Mouse (Mus musculus) midbrain, embryonic 11.5 days (tissue): ENCODE data around the gene Cachd1. TPM values are rescaled to one million over a fixed set of nuclear protein-coding genes. Genes with fewer than 3 reads are reported as not detected.

Experiments
- ATAC-seq: fragments of 200-750 bp; cut with Nextera tagmentation; 2 replicates; pipeline ENCODE4 v1.8.0; 2017; ENCODE audit warnings: moderate TSS enrichment, moderate library complexity; ENCODE audit not compliant: low FRiP score
- DNase-seq: peaks from one replicate; pipeline ENCODE4 v3.0.0; 2015; ENCODE audit warnings: low spot score; ENCODE audit errors: missing footprints
- H3K27ac ChIP-seq: fragments of 300-500 bp; sonication (generic); 2 replicates; pipeline ENCODE4 v1.5.1; 2014; ENCODE audit warnings: low read depth, low read length
- H3K27me3 ChIP-seq: fragments of 300-500 bp; sonication (generic); 2 replicates; pipeline ENCODE4 v1.6.1; 2014; ENCODE audit warnings: mild to moderate bottlenecking, low read length, moderate library complexity, mixed read lengths; ENCODE audit not compliant: control insufficient read depth, insufficient read depth
- H3K36me3 ChIP-seq: fragments of 300-500 bp; sonication (generic); 2 replicates; pipeline ENCODE4 v1.6.1; 2014; ENCODE audit warnings: mild to moderate bottlenecking, low read length, moderate library complexity, mixed read lengths; ENCODE audit not compliant: control insufficient read depth, insufficient read depth
- H3K4me1 ChIP-seq: fragments of 300-500 bp; sonication (generic); 2 replicates; pipeline ENCODE4 v1.6.1; 2014; ENCODE audit warnings: low read length; ENCODE audit not compliant: control insufficient read depth, insufficient read depth
- H3K4me2 ChIP-seq: fragments of 300-500 bp; sonication (generic); 2 replicates; pipeline ENCODE4 v1.6.1; 2014; ENCODE audit warnings: mild to moderate bottlenecking, moderate library complexity
- H3K4me3 ChIP-seq: fragments of 300-500 bp; sonication (generic); 2 replicates; pipeline ENCODE4 v1.5.1; 2014; ENCODE audit warnings: low read depth, low read length
- H3K9ac ChIP-seq: fragments of 300-500 bp; sonication (generic); 2 replicates; pipeline ENCODE4 v1.6.1; 2014; ENCODE audit warnings: low read length
- H3K9me3 ChIP-seq: fragments of 300-500 bp; sonication (generic); 2 replicates; pipeline ENCODE4 v1.6.1; 2016; ENCODE audit warnings: low read length; ENCODE audit not compliant: control insufficient read depth
- WGBS: fragments of 180-500 bp; shearing (Covaris S2); extraction: QIAGEN DNeasy Blood & Tissue Kit; methylation state at CpG from one replicate; pipeline ENCODE4 v1.1.7; 2014; 5-methylcytosine and 5-hydroxymethylcytosine counted together
- polyA plus RNA-seq: library from polyadenylated mRNA; unstranded; fragments of >200 nt; fragmentation: Nextera tagmentation; extraction: Ambion mirVana; gene quantifications from 2 replicates; pipeline ENCODE4 v1.2.1, GENCODE M21; 2014

Gene Cachd1
- polyA plus RNA-seq, 1 experiment from 2014 or later: 39.0 TPM

DNA sequence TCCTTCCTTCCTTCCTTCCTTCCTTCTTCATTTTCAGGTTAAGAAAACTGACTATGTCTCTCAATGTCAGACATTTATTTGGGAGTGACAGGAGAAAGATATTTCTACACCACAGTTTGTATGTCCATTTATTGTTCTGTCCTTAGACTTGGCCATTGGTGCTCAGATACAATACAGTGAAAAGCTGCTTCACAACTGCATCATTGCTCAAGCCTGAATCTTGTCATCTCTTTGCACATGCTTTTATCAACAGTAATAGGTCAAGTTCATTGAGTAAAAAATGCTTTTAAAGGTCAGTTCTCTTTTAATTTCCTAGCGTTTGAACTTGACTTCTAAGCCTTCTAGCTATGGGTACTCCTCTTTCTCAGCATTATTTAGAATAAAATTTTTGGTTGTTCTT lies 141.0 kb downstream of the Cachd1 start:
- DNase-seq (no peak), ATAC-seq (no peak)
- H3K9ac ChIP-seq: no peak overlapping the region
- no peak overlapping the region for H3K27ac ChIP-seq
- WGBS: 94% methylated on average over 1 of the region's 1 CpGs
- no peak overlapping the region for H3K4me3 ChIP-seq
- H3K4me1 ChIP-seq: peaks cover 25% of the 10 kb centered on the region
- H3K27me3 ChIP-seq: no peaks in the 10 kb centered on the region
- no peak overlapping the region for H3K4me2 ChIP-seq
- no peaks in the 10 kb centered on the region for H3K9me3 ChIP-seq
- peaks cover 12% of the 10 kb centered on the region for H3K36me3 ChIP-seq

GRCm38 (mm10) chr4:100920413-100920812 lies 143.9 kb downstream of the Cachd1 start:
- H3K9me3 ChIP-seq: no peaks in the 10 kb centered on the region
- no peaks in the 10 kb centered on the region for H3K27me3 ChIP-seq
- no peak for ATAC-seq
- peaks cover 15% of the 10 kb centered on the region for H3K4me1 ChIP-seq
- 83% methylated on average over 1 of the region's 1 CpGs for WGBS
- no peak overlapping the region for H3K9ac ChIP-seq
- DNase-seq: no peak
- no peak overlapping the region for H3K27ac ChIP-seq
- peaks cover 12% of the 10 kb centered on the region for H3K36me3 ChIP-seq
- H3K4me3 ChIP-seq: no peak overlapping the region
- no peak overlapping the region for H3K4me2 ChIP-seq

DNA sequence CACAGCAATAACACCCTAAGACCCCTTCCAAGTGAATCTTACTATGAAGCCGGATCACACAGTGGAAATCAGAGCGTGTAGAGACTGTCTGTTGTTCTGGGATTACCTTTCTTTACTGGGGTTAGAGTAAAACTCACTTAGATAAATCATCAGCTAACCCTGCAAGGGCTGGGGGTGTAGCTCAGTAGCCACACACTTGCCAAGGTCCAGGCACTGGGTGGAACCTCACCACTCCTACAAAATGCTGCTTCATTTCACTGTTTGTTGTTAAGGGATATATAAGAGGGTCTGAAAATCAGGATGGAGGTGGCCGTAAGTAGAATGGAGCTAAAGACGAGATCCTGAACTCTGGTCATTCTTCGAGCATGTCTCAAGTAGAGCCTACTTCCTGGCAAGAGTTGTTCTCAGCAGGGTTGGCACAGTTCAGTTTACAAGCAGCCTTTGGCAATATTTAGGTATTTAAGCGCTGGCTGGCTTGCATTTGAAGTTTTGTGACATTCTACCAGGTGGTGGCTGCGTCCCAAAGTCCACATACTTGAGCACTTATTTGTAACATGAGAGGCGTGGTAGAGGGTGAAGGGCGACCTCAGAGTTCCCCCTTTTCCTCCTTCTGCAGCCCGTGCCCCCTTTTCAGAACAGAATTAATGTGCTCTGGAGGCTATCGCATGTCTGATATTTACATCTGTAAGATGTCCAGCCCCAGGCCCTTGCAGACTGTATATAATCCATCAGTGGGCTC lies 146.5 kb downstream of the Cachd1 start:
- Histone ChIP-seq H3K9ac (no peak overlapping the region), H3K36me3 (peaks cover 12% of the 10 kb centered on the region), H3K27me3 (no peaks in the 10 kb centered on the region), H3K4me1 (peaks cover 15% of the 10 kb centered on the region), H3K9me3 (no peaks in the 10 kb centered on the region), H3K27ac (no peak overlapping the region), H3K4me2 (no peak overlapping the region), H3K4me3 (no peak overlapping the region)
- ATAC-seq (no peak), DNase-seq (no peak)
- WGBS: 84% methylated on average over 11 of the region's 11 CpGs

DNA sequence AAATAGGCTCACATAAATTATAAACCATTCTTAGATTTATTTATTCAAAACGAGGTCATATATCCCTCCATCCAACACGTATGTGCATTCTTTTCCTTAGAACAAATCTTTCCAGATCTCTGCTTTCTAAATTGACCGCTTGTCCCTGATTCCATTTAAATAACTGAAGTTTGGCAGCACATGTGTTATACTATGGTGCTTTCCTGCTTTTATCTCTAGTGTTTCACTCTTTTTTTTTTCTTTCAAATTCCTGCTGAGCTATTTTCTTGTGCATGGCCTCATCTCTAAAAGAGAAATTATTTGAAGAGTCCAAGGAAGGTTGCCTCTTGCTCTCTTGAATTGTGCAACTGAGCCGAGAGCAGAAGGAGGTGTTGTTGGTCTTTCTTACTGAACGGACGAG lies 147.1 kb downstream of the Cachd1 start:
- Histone ChIP-seq H3K4me2 (no peak overlapping the region), H3K9me3 (no peaks in the 10 kb centered on the region), H3K9ac (no peak overlapping the region), H3K27ac (no peak overlapping the region), H3K4me3 (no peak overlapping the region), H3K36me3 (peaks cover 11% of the 10 kb centered on the region), H3K4me1 (peaks cover 15% of the 10 kb centered on the region), H3K27me3 (no peaks in the 10 kb centered on the region)
- DNase-seq: no peak
- WGBS: 84% methylated on average over 6 of the region's 6 CpGs
- ATAC-seq: no peak

- Histone ChIP-seq H3K9me3 (no peaks in the 10 kb centered on the region), H3K4me2 (no peak overlapping the region), H3K27me3 (no peaks in the 10 kb centered on the region), H3K4me1 (peaks cover 15% of the 10 kb centered on the region), H3K27ac (no peak overlapping the region), H3K36me3 (peaks cover 5% of the 10 kb centered on the region), H3K9ac (no peak overlapping the region), H3K4me3 (no peak overlapping the region)
- 93% methylated on average over 4 of the region's 4 CpGs for WGBS
- DNase-seq: no peak
- ATAC-seq: no peak
These were observed 147.8 kb downstream of the Cachd1 start for GRCm38 (mm10) chr4:100924276-100924675.

GRCm38 (mm10) chr4:100925153-100925552 lies 148.7 kb downstream of the Cachd1 start:
- 98% methylated on average over 1 of the region's 1 CpGs for WGBS
- no peak overlapping the region for H3K27ac ChIP-seq
- DNase-seq (no peak), ATAC-seq (no peak)
- H3K4me2 ChIP-seq: no peak overlapping the region
- peaks cover 3% of the 10 kb centered on the region for H3K36me3 ChIP-seq
- H3K9me3 ChIP-seq: no peaks in the 10 kb centered on the region
- no peak overlapping the region for H3K4me3 ChIP-seq
- H3K27me3 ChIP-seq: no peaks in the 10 kb centered on the region
- H3K9ac ChIP-seq: no peak overlapping the region
- peaks cover 13% of the 10 kb centered on the region for H3K4me1 ChIP-seq

GRCm38 (mm10) chr4:100926608-100927007 lies 150.1 kb downstream of the Cachd1 start:
- Histone ChIP-seq H3K9ac (no peak overlapping the region), H3K4me3 (no peak overlapping the region), H3K9me3 (no peaks in the 10 kb centered on the region), H3K36me3 (no peaks in the 10 kb centered on the region; the same call in 1 of the 2 replicates), H3K27me3 (no peaks in the 10 kb centered on the region), H3K4me2 (no peak overlapping the region), H3K27ac (no peak overlapping the region), H3K4me1 (peaks cover 2% of the 10 kb centered on the region; the same call in 1 of the 2 replicates)
- no peak for ATAC-seq
- DNase-seq: no peak
- WGBS: 84% methylated on average over 3 of the region's 3 CpGs

- Histone ChIP-seq H3K27me3 (no peaks in the 10 kb centered on the region), H3K36me3 (no peaks in the 10 kb centered on the region; the same call in 1 of the 2 replicates), H3K4me1 (no peaks in the 10 kb centered on the region), H3K4me2 (no peak overlapping the region), H3K9ac (no peak overlapping the region), H3K4me3 (no peak overlapping the region), H3K9me3 (no peaks in the 10 kb centered on the region), H3K27ac (no peak overlapping the region)
- WGBS: 73% methylated on average over 2 of the region's 2 CpGs
- ATAC-seq: no peak
- DNase-seq: no peak
These were observed 150.6 kb downstream of the Cachd1 start for GRCm38 (mm10) chr4:100927059-100927458.

- Histone ChIP-seq H3K4me3 (no peak overlapping the region), H3K27me3 (no peaks in the 10 kb centered on the region), H3K27ac (no peak overlapping the region), H3K36me3 (no peaks in the 10 kb centered on the region), H3K9me3 (no peaks in the 10 kb centered on the region), H3K4me2 (no peak overlapping the region), H3K4me1 (0 out of 2 replicates have a peak, but pooled peaks cover 2% of the 10 kb centered on the region), H3K9ac (no peak overlapping the region)
- ATAC-seq (no peak), DNase-seq (no peak)
- WGBS: 75% methylated on average over 7 of the region's 7 CpGs
These were observed 167.2 kb downstream of the Cachd1 start for GRCm38 (mm10) chr4:100943689-100944088.
